Mouse (Mus musculus): ENCODE data around the gene Unc93b1. TPM values are rescaled to one million over a fixed set of nuclear protein-coding genes. Genes with fewer than 3 reads are reported as not detected.
"Not testable (repeated sequence)": the region's sequence is repeated elsewhere in the genome, so short reads cannot be mapped to it uniquely, and the experiment has no call there.

Unc93b1 gene
- polyA plus RNA-seq, 1 experiment: 140 TPM

GRCm38 (mm10) chr19:3947813-3948212, 12.8 kb downstream of the Unc93b1 start:
- TF ChIP-seq POLR2A (IDR thresholded peaks at IDR 0.05; ENCODE audit: low read depth, low read length) (no peak), CTCF (IDR thresholded peaks at IDR 0.05; ENCODE audit: extremely low read depth, insufficient read length, insufficient replicate concordance, low read depth, low read length) (no peak)
- no peaks in the 10 kb centered on the region for H3K27me3 ChIP-seq (ENCODE audit: control insufficient read depth, insufficient read depth, low read length)
- no peak overlapping the region for H3K27ac ChIP-seq (ENCODE audit: insufficient read depth, low read depth, low read length)
- no peak overlapping the region for H3K4me3 ChIP-seq (ENCODE audit: low read depth, low read length)
- peaks cover 19% of the 10 kb centered on the region for H3K36me3 ChIP-seq (ENCODE audit: control insufficient read depth, insufficient read depth, low read length)
- peaks cover 8% of the 10 kb centered on the region for H3K4me1 ChIP-seq (ENCODE audit: control insufficient read depth, insufficient read depth, insufficient read length, low read length)
- WGBS: 74% methylated on average over 3 of the region's 3 CpGs

GRCm38 (mm10) chr19:3948546-3948945, 13.6 kb downstream of the Unc93b1 start:
- 88% methylated on average over 14 of the region's 14 CpGs for WGBS
- no peak overlapping the region for H3K4me3 ChIP-seq (ENCODE audit: low read depth, low read length)
- H3K27ac ChIP-seq (ENCODE audit: insufficient read depth, low read depth, low read length): no peak overlapping the region
- TF ChIP-seq POLR2A (IDR thresholded peaks at IDR 0.05; ENCODE audit: low read depth, low read length) (no peak), CTCF (IDR thresholded peaks at IDR 0.05; ENCODE audit: extremely low read depth, insufficient read length, insufficient replicate concordance, low read depth, low read length) (no peak)
- peaks cover 3% of the 10 kb centered on the region; the same call in 1 of the 2 replicates for H3K4me1 ChIP-seq (ENCODE audit: control insufficient read depth, insufficient read depth, insufficient read length, low read length)
- peaks cover 19% of the 10 kb centered on the region for H3K36me3 ChIP-seq (ENCODE audit: control insufficient read depth, insufficient read depth, low read length)
- H3K27me3 ChIP-seq (ENCODE audit: control insufficient read depth, insufficient read depth, low read length): no peaks in the 10 kb centered on the region

GRCm38 (mm10) chr19:3950331-3950730, 15.3 kb downstream of the Unc93b1 start:
- no peak for TF ChIP-seq POLR2A (IDR thresholded peaks at IDR 0.05; ENCODE audit: low read depth, low read length)
- no peak overlapping the region for H3K4me3 ChIP-seq (ENCODE audit: low read depth, low read length)
- no peak overlapping the region for H3K27ac ChIP-seq (ENCODE audit: insufficient read depth, low read depth, low read length)
- peaks cover 4% of the 10 kb centered on the region for H3K4me1 ChIP-seq (ENCODE audit: control insufficient read depth, insufficient read depth, insufficient read length, low read length)
- peaks cover 18% of the 10 kb centered on the region for H3K36me3 ChIP-seq (ENCODE audit: control insufficient read depth, insufficient read depth, low read length)
- H3K27me3 ChIP-seq (ENCODE audit: control insufficient read depth, insufficient read depth, low read length): no peaks in the 10 kb centered on the region
- WGBS: 90% methylated on average over 3 of the region's 3 CpGs

GRCm38 (mm10) chr19:3951461-3951860, 16.5 kb downstream of the Unc93b1 start:
- TF ChIP-seq POLR2A (IDR thresholded peaks at IDR 0.05; ENCODE audit: low read depth, low read length) (no peak), CTCF (IDR thresholded peaks at IDR 0.05; ENCODE audit: extremely low read depth, insufficient read length, insufficient replicate concordance, low read depth, low read length) (no peak)
- Histone ChIP-seq H3K27ac (ENCODE audit: insufficient read depth, low read depth, low read length) (no peak overlapping the region), H3K36me3 (ENCODE audit: control insufficient read depth, insufficient read depth, low read length) (peaks cover 16% of the 10 kb centered on the region), H3K4me3 (ENCODE audit: low read depth, low read length) (no peak overlapping the region), H3K27me3 (ENCODE audit: control insufficient read depth, insufficient read depth, low read length) (no peaks in the 10 kb centered on the region), H3K4me1 (ENCODE audit: control insufficient read depth, insufficient read depth, insufficient read length, low read length) (peaks cover 12% of the 10 kb centered on the region)

GRCm38 (mm10) chr19:3952099-3952498, 17.1 kb downstream of the Unc93b1 start:
- TF ChIP-seq CTCF (IDR thresholded peaks at IDR 0.05; ENCODE audit: extremely low read depth, insufficient read length, insufficient replicate concordance, low read depth, low read length) (no peak), POLR2A (IDR thresholded peaks at IDR 0.05; ENCODE audit: low read depth, low read length) (no peak)
- Histone ChIP-seq H3K4me1 (ENCODE audit: control insufficient read depth, insufficient read depth, insufficient read length, low read length) (peaks cover 15% of the 10 kb centered on the region), H3K27ac (ENCODE audit: insufficient read depth, low read depth, low read length) (no peak overlapping the region), H3K4me3 (ENCODE audit: low read depth, low read length) (no peak overlapping the region), H3K36me3 (ENCODE audit: control insufficient read depth, insufficient read depth, low read length) (peaks cover 14% of the 10 kb centered on the region), H3K27me3 (ENCODE audit: control insufficient read depth, insufficient read depth, low read length) (no peaks in the 10 kb centered on the region)
- WGBS: 40% methylated on average over 1 of the region's 1 CpGs

GRCm38 (mm10) chr19:3955033-3955432, 20.0 kb downstream of the Unc93b1 start:
- no peaks in the 10 kb centered on the region for H3K36me3 ChIP-seq (ENCODE audit: control insufficient read depth, insufficient read depth, low read length)
- H3K4me1 ChIP-seq (ENCODE audit: control insufficient read depth, insufficient read depth, insufficient read length, low read length): peaks cover 25% of the 10 kb centered on the region
- no peak overlapping the region for H3K4me3 ChIP-seq (ENCODE audit: low read depth, low read length)
- TF ChIP-seq POLR2A (IDR thresholded peaks at IDR 0.05; ENCODE audit: low read depth, low read length) (no peak), CTCF (IDR thresholded peaks at IDR 0.05; ENCODE audit: extremely low read depth, insufficient read length, insufficient replicate concordance, low read depth, low read length) (no peak)
- no peaks in the 10 kb centered on the region for H3K27me3 ChIP-seq (ENCODE audit: control insufficient read depth, insufficient read depth, low read length)
- 60% methylated on average over 3 of the region's 3 CpGs for WGBS
- H3K27ac ChIP-seq (ENCODE audit: insufficient read depth, low read depth, low read length): no peak overlapping the region

GRCm38 (mm10) chr19:3955804-3956203, 20.8 kb downstream of the Unc93b1 start:
- H3K27ac ChIP-seq (ENCODE audit: insufficient read depth, low read depth, low read length): peak overlapping the region; percentile 11; the same call in 1 of the 2 replicates
- WGBS: 20% methylated on average over 4 of the region's 4 CpGs
- H3K4me3 ChIP-seq (ENCODE audit: low read depth, low read length): no peak overlapping the region
- no peaks in the 10 kb centered on the region for H3K27me3 ChIP-seq (ENCODE audit: control insufficient read depth, insufficient read depth, low read length)
- H3K4me1 ChIP-seq (ENCODE audit: control insufficient read depth, insufficient read depth, insufficient read length, low read length): peaks cover 25% of the 10 kb centered on the region
- TF ChIP-seq POLR2A (IDR thresholded peaks at IDR 0.05; ENCODE audit: low read depth, low read length) (no peak), CTCF (IDR thresholded peaks at IDR 0.05; ENCODE audit: extremely low read depth, insufficient read length, insufficient replicate concordance, low read depth, low read length) (no peak)
- H3K36me3 ChIP-seq (ENCODE audit: control insufficient read depth, insufficient read depth, low read length): no peaks in the 10 kb centered on the region

- WGBS: 85% methylated on average over 5 of the region's 5 CpGs
- H3K27ac ChIP-seq (ENCODE audit: insufficient read depth, low read depth, low read length); H3K4me3 ChIP-seq (ENCODE audit: low read depth, low read length); H3K27me3 ChIP-seq (ENCODE audit: control insufficient read depth, insufficient read depth, low read length); H3K36me3 ChIP-seq (ENCODE audit: control insufficient read depth, insufficient read depth, low read length): not testable (repeated sequence)
- H3K4me1 ChIP-seq (ENCODE audit: control insufficient read depth, insufficient read depth, insufficient read length, low read length): peaks cover 25% of the 10 kb centered on the region
Measured at GRCm38 (mm10) chr19:3957296-3958036, 22.5 kb downstream of the Unc93b1 start.
